Mouse (Mus musculus): ENCODE measurements around the gene Cntn1. TPM values are rescaled to one million over a fixed set of nuclear protein-coding genes. Genes with fewer than 3 reads are reported as not detected.

Gene Cntn1
- polyA plus RNA-seq, 1 experiment from 2014 or later, result 3.1 TPM

Other genes starting within 250 kb of the Cntn1 start
- not detected in 2 replicates for gene Smgc, start 212.9 kb upstream of the Cntn1 start, polyA plus RNA-seq (2015; fragmentation: Nextera tagmentation; extraction: Ambion mirVana)